Mouse (Mus musculus): Measurements from ENCODE around the gene Tiam1.

DNA sequence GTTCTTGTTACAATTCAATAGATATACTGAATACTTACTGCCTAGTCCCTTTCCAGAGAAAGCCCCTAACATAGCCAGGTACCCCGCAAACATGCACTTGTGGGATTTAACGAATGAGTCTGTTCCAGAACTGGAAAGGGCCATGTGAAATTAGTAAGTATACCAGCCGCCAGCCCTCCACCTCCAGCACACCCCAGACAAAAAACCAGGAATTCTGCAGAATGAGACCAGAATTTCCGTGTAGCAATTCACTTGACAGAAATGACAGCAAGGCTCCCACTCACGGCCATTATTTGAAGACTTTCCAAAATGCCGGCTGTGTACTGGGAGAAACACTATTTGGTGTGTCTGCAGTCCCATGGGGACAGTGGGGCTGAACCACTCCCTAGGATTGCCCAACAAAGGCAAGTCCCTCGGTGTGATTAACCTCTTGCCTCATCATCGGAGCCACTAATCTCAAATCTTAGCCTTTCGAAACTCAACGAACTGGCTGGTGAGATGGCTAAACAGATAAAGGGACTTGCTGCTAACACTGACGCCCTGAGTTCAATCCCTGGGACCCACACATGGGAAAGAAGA lies 30.9 kb downstream of the Tiam1 start:
- TF ChIP-seq POLR2A (IDR thresholded peaks at IDR 0.05; ENCODE audit: extremely low read depth, insufficient read depth, low read length) = no peak
- no peak for TF ChIP-seq CTCF (IDR thresholded peaks at IDR 0.05; ENCODE audit: low read depth, low read length)
